Mouse (Mus musculus) CD4-positive, CD25-positive, alpha-beta regulatory T cell, adult 2 months (primary cell): ENCODE data around the gene Nt5dc1.
"Not testable (repeated sequence)": the region's sequence is repeated elsewhere in the genome, so short reads cannot be mapped to it uniquely, and the experiment has no call there.

Source experiments
- DNase-seq: peaks from one replicate; pipeline ENCODE4 v3.0.0-alpha.2; 2012; ENCODE audit warnings: low read depth, low spot score

Gene Nt5dc1

DNA sequence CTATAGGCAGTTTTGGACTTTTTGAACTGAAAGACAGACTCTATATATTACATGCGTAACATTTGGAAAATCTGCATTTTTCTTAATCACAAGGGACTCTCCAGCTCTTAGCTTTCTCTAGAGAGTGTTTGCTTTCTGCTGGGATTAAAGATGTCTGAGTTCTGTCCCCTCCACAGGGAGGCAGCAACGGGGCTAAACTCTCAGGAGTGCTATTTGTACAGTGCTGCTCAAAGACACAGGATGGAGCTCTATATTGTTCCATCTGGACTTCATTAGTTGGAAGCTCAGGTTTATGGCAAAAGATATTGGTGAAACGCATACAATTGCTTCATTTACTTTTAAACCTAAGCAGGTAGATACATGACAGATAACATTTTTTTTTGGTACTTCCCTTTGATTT is 105.8 kb downstream of the Nt5dc1 start:
- DNase-seq = no peak

DNA sequence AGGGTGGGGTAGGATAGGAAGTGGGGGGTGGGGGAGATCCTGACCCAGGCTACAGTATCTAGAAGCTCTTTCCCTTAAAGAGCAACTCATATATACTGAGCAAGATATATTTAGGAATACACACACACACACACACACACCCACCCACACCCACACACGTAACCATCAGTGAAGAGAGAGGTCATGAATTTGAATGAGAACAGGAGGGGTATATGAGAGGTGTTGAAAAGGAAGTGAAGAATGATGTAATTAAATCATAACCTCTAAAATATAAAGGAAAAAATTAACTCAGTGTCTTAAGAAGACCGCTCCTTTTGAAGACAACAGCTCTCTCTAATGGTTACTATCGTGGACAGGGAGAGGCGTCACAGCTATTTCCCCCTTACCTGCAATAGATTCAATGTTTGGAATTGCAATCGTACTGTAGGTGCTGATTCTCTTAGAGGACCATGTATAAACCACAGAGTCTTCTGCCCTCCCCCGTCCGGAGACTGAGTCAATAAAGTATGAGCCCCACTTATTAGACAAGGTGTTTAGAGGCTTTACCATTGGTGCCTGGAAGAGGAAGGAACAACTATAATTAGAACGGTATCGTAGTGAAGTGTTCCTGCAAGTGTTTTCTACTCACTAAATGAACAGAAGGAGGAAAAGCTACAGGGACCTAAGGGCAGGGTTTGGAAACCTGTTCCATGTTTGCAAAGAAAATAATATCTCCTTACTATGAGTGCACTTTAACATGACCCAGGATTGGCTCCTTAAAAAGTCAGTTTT is 108.3 kb downstream of the Nt5dc1 start:
- no peak for DNase-seq

DNA sequence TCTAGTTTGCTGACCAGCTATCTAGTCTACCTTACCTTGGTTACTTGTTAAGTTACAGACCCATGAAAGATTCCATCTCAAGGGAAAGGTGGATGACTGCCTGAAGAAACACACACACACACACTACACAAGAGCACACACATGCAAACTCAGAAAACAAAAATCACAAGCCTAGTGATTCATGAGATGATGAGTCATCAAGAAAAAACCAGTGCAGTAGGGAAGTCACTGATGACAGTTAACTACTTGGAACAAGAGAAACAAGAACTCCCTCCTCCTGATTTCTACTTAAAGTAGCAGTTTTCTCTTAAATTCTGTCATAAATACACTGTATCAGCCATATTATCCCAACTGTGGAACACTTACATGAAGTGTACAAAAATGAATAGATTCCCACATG is 111.3 kb downstream of the Nt5dc1 start:
- DNase-seq = no peak

DNA sequence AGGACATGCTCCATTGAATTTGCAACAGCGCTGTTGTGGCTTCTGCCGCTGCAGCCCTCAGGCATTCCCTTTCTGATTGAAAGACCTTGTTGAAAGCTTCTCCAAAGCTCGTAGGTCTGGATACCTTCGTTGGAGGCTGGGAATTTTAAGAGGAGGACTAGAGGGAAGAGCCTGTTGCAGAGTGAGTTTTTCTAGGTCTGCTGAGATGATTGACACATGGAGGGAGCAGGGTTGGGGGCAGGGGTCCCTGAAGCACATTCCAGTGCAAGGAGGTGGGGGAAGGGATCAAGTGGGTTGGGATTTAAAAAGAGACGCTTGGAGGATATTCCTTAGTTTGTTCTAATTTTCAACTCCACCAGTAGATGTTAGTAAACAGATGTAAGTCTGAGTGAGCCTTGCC is 118.0 kb downstream of the Nt5dc1 start:
- DNase-seq = no peak

DNA sequence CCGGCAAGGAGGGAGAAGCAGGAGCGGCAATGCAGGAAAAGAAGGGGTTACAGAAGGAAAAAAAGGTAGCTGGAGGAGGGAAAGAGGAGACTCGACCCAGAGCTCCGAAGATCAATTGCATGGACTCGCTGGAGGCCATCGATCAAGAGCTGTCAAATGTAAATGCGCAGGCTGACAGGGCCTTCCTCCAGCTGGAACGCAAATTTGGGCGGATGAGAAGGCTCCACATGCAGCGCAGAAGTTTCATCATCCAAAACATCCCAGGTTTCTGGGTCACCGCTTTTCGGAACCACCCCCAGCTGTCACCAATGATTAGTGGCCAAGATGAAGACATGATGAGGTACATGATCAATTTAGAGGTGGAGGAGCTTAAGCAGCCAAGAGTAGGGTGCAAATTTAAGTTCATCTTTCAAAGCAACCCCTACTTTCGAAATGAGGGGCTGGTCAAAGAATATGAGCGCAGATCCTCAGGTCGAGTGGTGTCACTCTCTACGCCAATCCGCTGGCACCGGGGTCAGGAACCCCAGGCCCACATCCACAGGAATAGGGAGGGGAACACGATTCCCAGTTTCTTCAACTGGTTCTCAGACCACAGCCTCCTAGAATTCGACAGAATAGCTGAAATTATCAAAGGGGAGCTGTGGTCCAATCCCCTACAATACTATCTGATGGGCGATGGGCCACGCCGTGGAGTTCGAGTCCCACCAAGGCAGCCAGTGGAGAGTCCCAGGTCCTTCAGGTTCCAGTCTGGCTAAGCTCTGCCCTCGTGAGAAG is 120.2 kb downstream of the Nt5dc1 start:
- no peak for DNase-seq

DNA sequence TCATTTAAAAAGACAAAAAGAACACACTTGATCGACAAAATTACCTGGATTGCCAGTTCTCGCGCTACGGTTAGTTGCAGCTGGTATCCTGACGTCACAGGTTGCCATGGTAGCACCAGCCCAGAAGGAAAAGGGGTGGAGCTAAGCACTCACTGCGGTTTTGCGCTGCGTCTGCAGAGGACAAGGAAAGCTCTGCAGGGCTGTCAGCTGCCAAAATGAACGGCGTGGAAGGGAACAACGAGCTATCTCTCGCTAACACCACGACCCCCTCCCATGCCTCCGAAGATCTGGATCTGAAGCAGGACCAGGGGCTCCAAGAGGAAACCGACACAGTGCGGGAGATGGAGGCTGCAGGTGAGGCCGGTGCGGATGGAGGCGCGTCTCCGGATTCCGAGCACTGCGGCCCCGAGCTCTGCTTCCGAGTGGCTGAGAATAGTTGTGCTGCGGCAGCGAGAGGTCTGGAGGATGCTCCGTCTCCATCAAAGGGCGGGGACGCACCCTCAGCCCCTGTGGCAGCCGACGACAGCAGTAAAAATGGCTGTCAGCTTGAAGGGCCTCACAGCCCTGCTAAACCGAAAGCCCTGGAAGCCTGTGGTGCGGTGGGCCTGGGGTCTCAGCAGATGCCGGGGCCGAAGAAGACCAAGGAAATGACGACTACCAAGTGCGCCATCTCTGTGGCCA is 120.9 kb downstream of the Nt5dc1 start, which contains the start of gene Tspyl4:
Gene Tspyl4, plus strand, starts transcription at position 144 of the 681 bp plus-strand sequence.
- DNase-seq = peak; percentile 98

DNA sequence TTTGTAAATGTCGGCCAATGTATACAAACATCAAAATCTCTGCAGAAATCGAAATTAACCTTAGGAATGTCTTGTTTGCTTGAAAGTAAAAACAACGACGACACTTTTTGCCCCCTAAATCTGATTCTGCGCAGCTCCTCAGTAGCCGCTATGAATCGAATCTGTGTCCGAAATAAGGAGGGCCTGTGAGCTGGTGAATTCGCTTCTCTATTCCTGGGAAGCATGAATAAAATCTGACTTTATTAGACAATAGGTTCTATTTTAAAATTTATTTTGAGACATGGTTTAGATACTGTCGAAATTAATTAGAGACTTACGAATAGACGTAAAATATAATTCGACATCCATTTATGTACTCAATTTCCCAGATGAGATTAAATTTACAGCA is 121.4 kb downstream of the Nt5dc1 start:
- peak; percentile 12 for DNase-seq

DNA sequence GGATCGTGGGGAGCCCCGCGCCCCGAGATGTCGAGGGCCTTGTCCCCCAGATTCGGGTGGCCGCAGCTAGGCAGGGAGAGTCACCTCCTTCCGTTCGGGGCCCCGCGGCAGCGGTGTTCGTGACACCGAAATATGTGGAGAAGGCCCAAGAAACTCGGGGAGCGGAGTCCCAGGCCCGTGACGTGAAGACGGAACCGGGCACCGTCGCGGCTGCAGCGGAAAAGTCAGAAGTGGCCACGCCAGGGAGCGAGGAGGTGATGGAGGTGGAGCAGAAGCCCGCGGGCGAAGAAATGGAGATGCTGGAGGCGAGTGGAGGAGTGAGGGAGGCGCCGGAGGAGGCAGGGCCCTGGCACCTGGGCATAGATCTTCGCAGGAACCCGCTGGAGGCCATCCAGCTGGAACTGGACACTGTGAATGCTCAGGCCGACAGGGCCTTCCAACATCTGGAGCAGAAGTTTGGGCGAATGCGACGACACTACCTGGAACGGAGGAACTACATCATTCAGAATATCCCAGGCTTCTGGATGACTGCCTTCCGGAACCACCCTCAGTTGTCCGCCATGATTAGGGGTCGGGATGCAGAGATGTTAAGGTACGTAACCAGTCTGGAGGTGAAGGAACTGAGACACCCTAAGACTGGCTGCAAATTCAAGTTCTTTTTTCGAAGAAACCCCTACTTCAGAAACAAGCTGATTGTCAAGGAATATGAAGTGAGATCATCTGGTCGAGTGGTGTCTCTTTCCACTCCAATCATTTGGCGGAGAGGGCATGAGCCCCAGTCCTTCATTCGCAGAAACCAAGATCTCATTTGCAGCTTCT is 135.7 kb downstream of the Nt5dc1 start:
- DNase-seq = peak; percentile 56

DNA sequence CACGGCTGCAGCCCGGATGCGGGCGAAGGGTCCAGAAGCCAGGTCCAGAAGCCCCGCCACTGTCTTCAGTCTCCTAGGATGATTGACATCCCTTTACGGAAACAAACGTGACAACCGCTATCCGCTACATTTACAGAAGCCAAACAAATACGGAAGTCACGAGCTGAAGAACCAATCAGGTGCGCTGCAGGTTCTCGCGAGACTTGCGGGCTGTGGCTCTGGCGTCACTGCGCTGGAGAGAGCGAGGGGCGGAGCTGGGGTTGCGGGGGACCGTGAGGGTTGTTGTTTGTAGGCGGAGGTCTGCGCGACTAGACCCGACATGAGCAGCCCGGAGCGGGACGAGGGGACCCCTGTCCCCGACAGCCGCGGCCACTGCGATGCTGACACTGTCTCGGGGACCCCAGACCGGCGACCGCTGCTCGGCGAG is 136.4 kb downstream of the Nt5dc1 start, which contains the start of gene Tspyl1:
Gene Tspyl1, plus strand, starts transcription at position 229 of the 427 bp plus-strand sequence.
- peak; percentile 99 for DNase-seq

DNA sequence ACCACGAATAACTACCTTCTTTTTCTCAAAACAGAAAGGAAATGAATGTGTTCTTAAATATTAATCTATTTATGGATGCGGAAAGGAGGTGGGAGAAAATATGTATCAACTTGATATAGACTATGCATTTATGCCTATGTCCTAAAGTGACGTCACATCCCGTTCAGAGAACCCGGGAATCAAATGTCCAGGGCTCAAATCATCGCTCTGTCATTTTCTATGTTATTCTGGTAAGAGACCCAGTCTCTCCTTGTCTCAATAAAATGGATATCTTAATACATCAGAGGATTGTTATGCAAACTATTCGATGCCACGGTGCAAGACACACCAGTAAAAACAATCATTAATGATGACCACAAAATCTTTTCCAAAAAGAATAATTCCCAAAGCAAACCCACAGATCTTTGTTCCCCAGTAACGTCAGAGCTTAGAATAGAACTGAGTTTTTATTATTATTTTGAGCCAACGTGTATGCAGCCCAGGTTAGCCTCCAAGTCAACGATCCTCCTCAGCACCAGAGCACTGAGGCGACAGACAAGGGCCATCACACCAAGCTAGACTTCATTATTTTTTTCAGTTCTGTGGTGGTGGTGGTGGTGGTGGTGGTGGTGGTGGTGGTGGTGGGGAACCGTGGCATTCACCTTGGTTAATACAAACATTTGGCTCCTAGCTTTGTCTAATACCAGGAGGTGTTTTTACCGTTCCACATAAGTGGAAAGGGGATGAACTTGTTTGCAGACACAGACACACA is 137.0 kb downstream of the Nt5dc1 start:
- peak; percentile 39 for DNase-seq

DNA sequence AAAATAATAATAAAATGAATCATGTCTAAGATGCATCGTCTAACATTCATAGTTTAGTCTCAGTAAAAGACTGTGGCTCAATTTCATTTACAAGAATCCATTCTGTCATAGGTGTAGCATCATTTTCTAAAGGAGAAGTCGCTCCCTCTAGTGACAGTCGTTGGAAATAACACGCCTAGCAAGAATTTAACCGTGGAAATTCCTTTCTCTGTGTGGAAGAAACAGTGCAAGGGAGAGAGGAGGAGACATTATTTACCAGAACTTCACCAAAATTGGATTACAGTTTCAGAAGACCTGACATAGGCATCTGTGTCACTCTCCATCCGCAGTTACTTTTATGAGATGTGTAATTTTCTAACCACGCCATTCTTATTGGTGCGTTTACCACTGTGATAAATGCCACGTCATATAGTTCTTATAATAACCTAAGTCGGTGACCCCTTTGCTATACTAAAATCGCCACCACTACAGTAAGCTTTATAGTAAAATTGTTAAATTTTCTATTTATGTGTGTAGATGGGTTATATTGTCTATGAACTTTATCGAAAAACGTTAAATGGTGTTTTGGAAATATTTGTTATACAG is 137.7 kb downstream of the Nt5dc1 start:
- peak; percentile 82 for DNase-seq

DNA sequence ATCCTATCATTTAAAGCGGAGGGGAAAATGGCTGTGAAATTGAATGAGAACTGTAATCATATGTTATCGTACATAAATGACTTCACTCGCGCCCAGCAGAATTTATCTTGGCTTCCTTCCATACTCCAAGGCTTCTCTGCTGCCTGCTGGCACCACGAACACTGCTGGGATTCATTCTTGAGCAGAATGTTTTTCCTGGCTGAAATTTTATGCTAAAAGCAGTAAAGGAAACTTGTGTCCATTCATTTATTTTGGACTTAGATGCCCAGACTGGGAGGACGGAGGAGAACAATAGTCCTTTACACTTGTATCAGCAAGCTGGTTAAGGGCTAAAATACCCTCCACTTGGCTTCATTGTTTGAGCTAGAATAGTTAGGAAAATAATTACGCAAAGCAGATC is 146.7 kb downstream of the Nt5dc1 start:
- DNase-seq = no peak

DNA sequence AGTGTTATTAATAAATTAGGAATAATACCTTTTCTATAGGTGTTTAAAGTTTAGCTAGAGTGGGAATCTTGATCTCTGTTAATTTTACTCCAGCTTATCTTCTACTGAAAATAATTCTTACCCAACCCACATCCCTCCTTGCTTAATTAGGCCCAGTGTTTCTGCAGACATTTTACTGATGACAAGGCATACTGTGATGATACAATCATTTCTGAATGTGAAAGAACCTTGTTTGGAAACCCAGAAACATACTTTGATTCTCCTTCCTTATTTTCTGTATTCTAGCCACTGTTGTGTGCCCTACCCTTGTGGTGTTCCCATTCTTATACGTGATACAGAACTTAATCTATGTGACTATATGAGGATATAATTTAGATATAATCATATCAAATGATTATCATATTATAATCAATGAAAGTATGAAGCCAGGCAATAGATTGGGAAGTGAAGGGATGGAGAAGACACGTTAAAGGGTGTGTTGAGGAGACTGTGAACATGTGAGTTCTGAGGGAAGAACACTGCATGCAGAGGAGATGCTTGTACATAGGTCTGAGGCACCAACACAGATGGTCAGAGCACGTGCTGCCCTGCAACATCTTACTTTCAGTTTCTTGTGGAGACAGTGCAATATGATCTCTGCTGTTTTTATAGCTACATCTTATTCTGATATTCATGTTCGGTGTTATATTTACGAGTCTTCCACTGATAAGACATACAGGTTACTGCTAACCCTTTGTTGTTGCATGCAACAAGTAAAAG is 150.9 kb downstream of the Nt5dc1 start:
- no peak for DNase-seq

DNA sequence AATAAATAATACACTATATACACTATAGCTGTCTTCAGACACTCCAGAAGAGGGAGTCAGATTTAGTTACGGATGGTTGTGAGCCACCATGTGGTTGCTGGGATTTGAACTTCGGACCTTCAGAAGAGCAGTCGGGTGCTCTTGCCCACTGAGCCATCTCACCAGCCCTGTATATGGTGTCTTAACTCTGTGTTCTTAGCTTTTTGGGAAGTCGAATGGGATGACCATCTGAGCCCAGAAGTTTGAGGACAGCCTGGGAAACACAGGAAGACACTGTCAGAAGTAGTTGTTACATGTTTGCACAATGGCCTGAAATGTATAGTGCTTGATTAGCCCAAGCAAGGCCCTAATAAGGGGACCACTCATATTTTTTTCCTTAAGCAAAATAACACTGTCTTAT is 153.2 kb downstream of the Nt5dc1 start:
- no peak for DNase-seq

DNA sequence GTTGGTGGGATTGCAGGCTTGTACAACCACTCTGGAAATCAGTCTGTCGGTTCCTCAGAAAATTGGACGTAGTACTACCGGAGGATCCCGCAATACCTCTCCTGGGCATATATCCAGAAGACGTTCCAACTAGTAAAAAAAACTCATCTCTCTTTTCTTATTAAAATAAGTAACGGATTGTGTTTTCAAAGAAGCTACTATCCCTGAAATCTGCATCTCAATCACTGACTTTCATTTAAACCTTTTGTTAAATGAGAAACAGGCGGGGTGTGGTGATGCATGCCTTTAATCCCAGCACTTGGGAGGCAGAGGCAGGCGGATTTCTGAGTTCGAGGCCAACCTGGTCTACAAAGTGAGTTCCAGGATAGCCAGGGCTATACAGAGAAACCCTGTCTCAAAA is 165.5 kb downstream of the Nt5dc1 start:
- DNase-seq = not testable (repeated sequence)

DNA sequence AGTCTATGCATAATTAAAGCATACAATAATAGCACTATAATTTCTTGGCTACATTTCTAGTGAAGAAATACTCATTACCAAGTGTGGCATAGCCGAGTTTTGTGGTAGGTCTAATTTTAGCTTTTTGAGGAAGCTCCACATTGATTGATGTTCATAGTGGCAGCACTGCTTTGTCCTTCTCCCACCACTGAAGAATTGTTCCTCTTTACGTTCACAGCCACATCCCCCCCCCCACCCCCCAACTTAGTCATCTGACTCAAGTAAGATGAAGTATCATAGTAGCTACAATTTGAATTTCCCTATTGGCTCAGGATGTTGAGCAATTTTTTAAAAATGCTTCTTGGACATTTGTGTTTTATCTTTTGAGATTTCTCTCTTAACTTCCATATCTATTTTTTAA is 168.8 kb downstream of the Nt5dc1 start:
- no peak for DNase-seq

DNA sequence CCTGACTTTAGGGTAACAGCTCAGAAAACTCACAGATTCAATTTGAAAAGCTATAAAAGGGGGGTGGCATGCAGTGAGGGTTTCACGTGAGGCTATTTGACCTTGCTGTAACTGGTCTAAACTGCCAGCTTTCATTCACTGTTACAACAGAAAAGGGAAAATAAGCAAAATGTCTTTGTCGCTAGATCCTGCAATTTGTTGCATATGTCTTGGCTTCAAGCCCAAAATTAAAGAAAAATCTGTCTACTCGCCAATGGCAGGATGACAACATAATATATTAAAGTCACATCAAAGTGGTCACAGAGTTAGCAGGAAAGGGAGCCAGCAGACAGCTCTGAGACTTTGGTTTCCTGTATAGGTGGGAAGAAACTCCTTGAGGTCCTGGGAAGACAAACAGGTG is 170.6 kb downstream of the Nt5dc1 start:
- no peak for DNase-seq

DNA sequence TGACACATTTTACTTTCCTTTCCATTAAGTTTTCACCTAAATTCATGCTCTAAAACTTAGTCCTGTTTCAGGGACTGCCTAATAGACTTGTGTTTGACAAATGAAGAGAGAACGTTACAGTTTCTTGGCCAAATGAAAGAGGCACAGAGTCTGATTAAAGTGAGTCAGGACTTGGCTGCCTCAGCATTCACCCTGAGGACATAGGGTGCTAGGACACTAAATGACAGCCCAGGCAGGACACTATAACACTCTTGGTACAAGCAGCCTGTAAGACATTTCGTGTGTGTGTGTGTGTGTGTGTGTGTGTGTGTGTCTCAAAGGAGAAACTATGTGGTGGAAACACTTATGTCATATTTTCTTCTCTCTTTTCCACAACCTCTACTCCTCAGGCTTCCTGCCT is 172.2 kb downstream of the Nt5dc1 start:
- DNase-seq = no peak

DNA sequence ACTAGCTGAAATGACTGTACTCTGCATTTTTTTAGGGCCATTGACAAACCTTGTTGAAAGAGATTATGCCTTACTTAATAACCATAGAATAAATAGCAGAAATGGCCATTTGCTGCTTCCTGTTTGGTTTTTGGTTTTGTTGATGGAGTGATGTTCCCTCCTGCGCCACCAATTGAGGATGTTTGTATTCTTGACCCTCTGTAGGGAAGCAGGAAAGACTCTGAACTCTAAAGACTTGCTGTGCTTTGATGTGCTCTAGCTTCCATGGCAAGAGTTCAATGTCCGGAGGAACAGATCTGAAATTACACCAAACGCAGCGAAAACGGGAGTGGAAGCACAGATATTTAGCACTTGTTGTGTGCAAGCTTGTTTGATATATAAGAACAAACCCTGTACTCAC is 173.6 kb downstream of the Nt5dc1 start:
- no peak for DNase-seq

DNA sequence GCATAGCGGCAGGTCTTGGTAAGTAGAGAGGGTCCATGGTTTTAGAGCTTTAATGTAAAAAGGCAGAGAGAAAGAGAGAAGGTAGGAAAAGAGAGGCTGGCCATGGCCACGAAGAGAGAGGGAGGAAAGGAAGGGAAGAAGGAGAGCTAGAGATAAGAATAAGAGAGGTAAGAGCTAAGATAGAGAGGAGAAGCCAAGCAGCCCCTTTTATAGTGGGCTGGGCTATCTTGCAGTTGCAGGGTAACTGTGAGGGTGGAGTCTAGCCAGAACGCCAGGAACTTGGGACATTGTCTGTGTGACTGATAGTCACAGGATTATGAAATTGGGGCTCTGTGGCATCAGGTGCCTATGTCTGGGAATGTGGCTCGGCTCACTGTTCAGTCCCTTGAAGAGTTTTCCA is 179.8 kb downstream of the Nt5dc1 start:
- DNase-seq = no peak
